Mouse (Mus musculus) gonadal fat pad, adult 2 months (tissue): ENCODE measurements at regions not wholly inside any gene's neighbourhood (a gene's known extent, or its start where the extent isn't known, plus 50 kb on each side); places are given as distances from the start of the nearest gene placed in this dataset.
"Not testable (repeated sequence)": the region's sequence is repeated elsewhere in the genome, so short reads cannot be mapped to it uniquely, and the experiment has no call there.

ENCODE experiments used
- DNase-seq: peaks from one replicate; pipeline ENCODE4 v3.0.0-alpha.2; 2012; ENCODE audit warnings: low read depth

- DNase-seq = no peak
These were observed 175.5 kb upstream of the Pkdcc start for GRCm38 (mm10) chr17:83039563-83039962.

GRCm38 (mm10) chr17:83044515-83044914 is 170.6 kb upstream of the Pkdcc start:
- DNase-seq = no peak

GRCm38 (mm10) chr17:83049972-83050535 is 165.0 kb upstream of the Pkdcc start:
- no peak for DNase-seq

- DNase-seq = no peak
These were observed 164.4 kb upstream of the Pkdcc start for GRCm38 (mm10) chr17:83050591-83051197.

GRCm38 (mm10) chr17:83052613-83053140 is 162.4 kb upstream of the Pkdcc start:
- no peak for DNase-seq

- no peak for DNase-seq
These were observed 157.3 kb upstream of the Pkdcc start for GRCm38 (mm10) chr17:83057832-83058231.

- DNase-seq = no peak
These were observed 153.2 kb upstream of the Pkdcc start for GRCm38 (mm10) chr17:83061843-83062242.

- no peak for DNase-seq
These were observed 151.2 kb upstream of the Pkdcc start for GRCm38 (mm10) chr17:83063848-83064247.

- DNase-seq = not testable (repeated sequence)
These were observed 150.7 kb upstream of the Pkdcc start for GRCm38 (mm10) chr17:83064376-83064775.

- no peak for DNase-seq
These were observed 145.8 kb upstream of the Pkdcc start for GRCm38 (mm10) chr17:83069246-83069645.

- no peak for DNase-seq
These were observed 143.3 kb upstream of the Pkdcc start for GRCm38 (mm10) chr17:83071746-83072145.

- no peak for DNase-seq
These were observed 142.9 kb upstream of the Pkdcc start for GRCm38 (mm10) chr17:83072175-83072574.

GRCm38 (mm10) chr17:83074893-83075292 is 140.2 kb upstream of the Pkdcc start:
- no peak for DNase-seq

GRCm38 (mm10) chr17:83077737-83078600 is 137.1 kb upstream of the Pkdcc start:
- DNase-seq = no peak

- DNase-seq = no peak
These were observed 136.3 kb upstream of the Pkdcc start for GRCm38 (mm10) chr17:83078601-83079360.

- no peak for DNase-seq
These were observed 135.8 kb upstream of the Pkdcc start for GRCm38 (mm10) chr17:83079361-83079685.

- no peak for DNase-seq
These were observed 133.4 kb upstream of the Pkdcc start for GRCm38 (mm10) chr17:83081729-83082128.

- DNase-seq = no peak
These were observed 131.6 kb upstream of the Pkdcc start for GRCm38 (mm10) chr17:83083521-83083920.

GRCm38 (mm10) chr17:83085792-83086475 is 129.2 kb upstream of the Pkdcc start:
- no peak for DNase-seq

GRCm38 (mm10) chr17:83086703-83087102 is 128.4 kb upstream of the Pkdcc start:
- no peak for DNase-seq

- no peak for DNase-seq
These were observed 126.6 kb upstream of the Pkdcc start for GRCm38 (mm10) chr17:83088471-83088870.
